Comparison of ENCODE assay signal across 8 mouse cellular contexts in genomic region chr9:103007699-103008078, GRCm38 (mm10). TPM values are rescaled to one million over a fixed set of nuclear protein-coding genes. Genes with fewer than 3 reads are reported as not detected.
DNase-seq lines count a peak whose midpoint lies in the region; ATAC-seq and TF ChIP-seq lines count a peak whose summit lies in the region.

No protein-coding gene starts in this region.

- no peaks in the 10 kb centered on the region for H3K9me3 ChIP-seq in erythroblast, embryonic 14.5 days (ENCODE audit: control insufficient read depth, low read length)

- H3K4me1 ChIP-seq in erythroblast, embryonic 14.5 days (ENCODE audit: control insufficient read depth): no peaks in the 10 kb centered on the region; the same call in 1 of the 2 replicates
- H3K4me1 ChIP-seq in kidney, adult 2 months (ENCODE audit: control insufficient read depth, insufficient read depth, low read length): peaks cover 6% of the 10 kb centered on the region; the same call in 1 of the 2 replicates
- H3K4me1 ChIP-seq in small intestine, adult 2 months (ENCODE audit: control insufficient read depth, insufficient read depth, insufficient read length, low read length): peaks cover 8% of the 10 kb centered on the region

- TF ChIP-seq CTCF in kidney, adult 2 months (conservative IDR thresholded peaks at IDR 0.05; ENCODE audit: insufficient read depth, insufficient read length, low read depth, low read length): no peak
- no peak for TF ChIP-seq CTCF in small intestine, adult 2 months (IDR thresholded peaks at IDR 0.05; ENCODE audit: extremely low read depth, insufficient read length, insufficient replicate concordance, low read depth, low read length)

- 2% methylated on average over 15 of the region's 15 CpGs for WGBS in kidney, adult 2 months
- 4% methylated on average over 15 of the region's 15 CpGs for WGBS in small intestine, adult 2 months

- peaks cover 23% of the 10 kb centered on the region for H3K27me3 ChIP-seq in erythroblast, embryonic 14.5 days (ENCODE audit: control insufficient read depth)
- no peaks in the 10 kb centered on the region for H3K27me3 ChIP-seq in kidney, adult 2 months (replicated peaks; ENCODE audit: control insufficient read depth, insufficient read depth, low read length)
- no peaks in the 10 kb centered on the region for H3K27me3 ChIP-seq in small intestine, adult 2 months (ENCODE audit: control insufficient read depth, insufficient read depth, low read length)

- H3K4me3 ChIP-seq in erythroblast, embryonic 14.5 days (replicated peaks): peak overlapping the region; percentile 27
- peak overlapping the region; percentile 71 for H3K4me3 ChIP-seq in kidney, adult 2 months (ENCODE audit: insufficient read depth, low read depth, low read length)
- peak overlapping the region; percentile 67 for H3K4me3 ChIP-seq in small intestine, adult 2 months (ENCODE audit: low read depth, low read length)

- DNase-seq in embryo, embryonic 10.5 days (ENCODE audit: low spot score): peak; percentile 48
- DNase-seq in heart, adult 9 months (ENCODE audit: low spot score in 2 of 2): peak; percentile 55 to 65
- DNase-seq in kidney, adult 2 months: peak; percentile 93
- peak; percentile 93 to 95 for DNase-seq in lung, adult 18-20 months
- DNase-seq in natural killer cell, adult 2 months (ENCODE audit: low spot score in 2 of 2): no peak

- TF ChIP-seq POLR2A in kidney, adult 2 months (IDR thresholded peaks at IDR 0.05; ENCODE audit: low read depth, low read length): peak; percentile 57
- peak; percentile 57 for TF ChIP-seq POLR2A in small intestine, adult 2 months (IDR thresholded peaks at IDR 0.05; ENCODE audit: low read depth, low read length)

- H3K36me3 ChIP-seq in erythroblast, embryonic 14.5 days (ENCODE audit: control insufficient read depth): no peaks in the 10 kb centered on the region
- no peaks in the 10 kb centered on the region for H3K36me3 ChIP-seq in kidney, adult 2 months (ENCODE audit: control insufficient read depth, insufficient read depth, low read length)
- no peaks in the 10 kb centered on the region for H3K36me3 ChIP-seq in small intestine, adult 2 months (ENCODE audit: control insufficient read depth, insufficient read depth, low read length)

- H3K27ac ChIP-seq in kidney, adult 2 months (ENCODE audit: insufficient read depth, low read depth, low read length): peak overlapping the region; percentile 69; the same call in 1 of the 2 replicates
- peak overlapping the region; percentile 71 for H3K27ac ChIP-seq in small intestine, adult 2 months (ENCODE audit: insufficient read depth, low read depth, low read length)

- ATAC-seq in erythroblast, adult 5-6 weeks (replicated peaks; ENCODE audit: low FRiP score, poor library complexity, severe bottlenecking): no peak

RNA-seq across cellular contexts. Expression of gene Slco2a1, which starts 19.2 kb away (rescaled TPM):
- polyA plus RNA-seq in erythroblast, embryonic 14.5 days (2012): under 0.01 and 0.07 TPM in 2 replicates
- total RNA-seq in erythroblast, adult 5-6 weeks (2015; ENCODE audit: low replicate concordance): not detected in 2 replicates
- 0.09 TPM in 1 of 2 replicates, not detected in the other for total RNA-seq in erythroblast, adult 5-6 weeks (2017; ENCODE audit: low replicate concordance)
- polyA plus RNA-seq in kidney, adult 2 months (2012; rRNA removed): 23.6 and 30.1 TPM in 2 replicates
- 38.0 and 84.7 TPM in 2 replicates for polyA plus RNA-seq in small intestine, adult 2 months (2012; rRNA removed)

Comparison
In these comparisons a context has a peak if more than half of its experiments do, and no peak if none do; other contexts are left out.
1. DNase-seq: peak in embryo, embryonic 10.5 days (single experiment), heart, adult 9 months (2 of 2), kidney, adult 2 months (single experiment) and lung, adult 18-20 months (2 of 2); none in natural killer cell, adult 2 months (0 of 2).
2. RNA of gene Slco2a1, which starts 19.2 kb away (polyA plus RNA-seq): 38.0 to 84.7 TPM in small intestine, adult 2 months and 23.6 to 30.1 TPM in kidney, adult 2 months; under 0.01 to 0.07 TPM in erythroblast, embryonic 14.5 days; every median in the first group is over 10 times any median in the second.
3. Peak in every context shown above with its lines, with median percentiles within 50 percentile points of each other: H3K4me3 ChIP-seq.